26 mouse cellular contexts compared by ENCODE assay signal in the genomic region with DNA sequence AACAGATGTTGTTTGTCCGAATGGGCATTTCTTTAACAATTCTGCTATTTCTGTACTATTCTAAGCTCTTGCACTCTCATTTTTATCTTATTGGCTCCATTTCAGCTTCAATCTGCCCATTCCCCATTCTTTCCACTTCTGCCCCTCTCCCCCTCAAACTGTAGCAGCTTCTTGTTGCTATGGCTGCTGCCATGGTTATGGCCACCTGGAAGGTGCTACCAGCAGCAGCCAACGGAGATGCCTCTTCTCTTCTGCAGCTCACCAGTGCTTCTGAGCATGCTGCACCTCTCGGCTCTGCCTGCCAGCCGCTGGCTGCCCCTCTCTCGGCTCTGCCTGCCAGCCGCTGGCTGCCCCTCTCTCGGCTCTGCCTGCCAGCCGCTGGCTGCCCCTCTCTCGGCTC. TPM values are rescaled to one million over a fixed set of nuclear protein-coding genes. Genes with fewer than 3 reads are reported as not detected.
DNase-seq lines count a peak whose midpoint lies in the region; ATAC-seq and TF ChIP-seq lines count a peak whose summit lies in the region.
"Had no signal": no experiment of that assay in that cellular context is flagged by ENCODE, and none has a peak within 500 bp of the region (broad histone marks: within the 10 kb centered on the region; RNA-seq: fewer than 3 reads in every experiment).

No protein-coding gene starts in this region.

- ATAC-seq in forebrain, embryonic 16.5 days: 0 out of 2 replicates have a peak, but pooled peaks have one; percentile 23
- no peak for ATAC-seq in forebrain, embryonic 11.5 days (replicated peaks; ENCODE audit: low FRiP score)
- no peak for ATAC-seq in megakaryocyte progenitor cell, adult 5-6 weeks (replicated peaks; ENCODE audit: poor library complexity)
- ATAC-seq: inflammation-experienced regulatory T-cells, adult 6 months; midbrain, embryonic 13.5 days had no signal

- H3K79me2 ChIP-seq in macrophage (ENCODE audit: inconsistent target): no peaks in the 10 kb centered on the region

- WGBS in forebrain, embryonic 16.5 days: 51% methylated on average over 9 of the region's 9 CpGs
- 75% methylated on average over 9 of the region's 9 CpGs for WGBS in forebrain, embryonic 11.5 days
- 86% methylated on average over 7 of the region's 9 CpGs for WGBS in macrophage (ENCODE audit: missing documents)

- H3K9me3 ChIP-seq in forebrain, embryonic 16.5 days (ENCODE audit: control insufficient read depth, low read length): no peaks in the 10 kb centered on the region
- H3K9me3 ChIP-seq in forebrain, embryonic 11.5 days (ENCODE audit: control insufficient read depth, low read length): no peaks in the 10 kb centered on the region
- H3K9me3 ChIP-seq: embryonic facial prominence, embryonic 10.5 days; heart, embryonic 12.5 days; hindbrain, embryonic 10.5 days; liver, embryonic 13.5 days; megakaryocyte, embryonic 14.5 days; midbrain, embryonic 13.5 days had no signal

- H3K4me3 ChIP-seq in forebrain, embryonic 16.5 days (replicated peaks; ENCODE audit: low read length): no peak overlapping the region
- H3K4me3 ChIP-seq in forebrain, embryonic 11.5 days (ENCODE audit: low read depth, low read length): no peak overlapping the region
- H3K4me3 ChIP-seq in layer of hippocampus, adult 2 months: no peak overlapping the region
- no peak overlapping the region for H3K4me3 ChIP-seq in macrophage (ENCODE audit: inconsistent target)
- H3K4me3 ChIP-seq: embryonic facial prominence, embryonic 10.5 days; heart, embryonic 12.5 days; hindbrain, embryonic 10.5 days; liver, embryonic 13.5 days; megakaryocyte, embryonic 14.5 days; midbrain, embryonic 13.5 days had no signal

- H3K4me2 ChIP-seq in forebrain, embryonic 16.5 days (ENCODE audit: low read length): no peak overlapping the region
- H3K4me2 ChIP-seq in forebrain, embryonic 11.5 days (ENCODE audit: low read depth, low read length, severe bottlenecking): no peak overlapping the region
- H3K4me2 ChIP-seq: heart, embryonic 12.5 days; liver, embryonic 13.5 days; midbrain, embryonic 13.5 days had no signal

- H3K27ac ChIP-seq in forebrain, embryonic 16.5 days (ENCODE audit: low read length): no peak overlapping the region
- no peak overlapping the region for H3K27ac ChIP-seq in forebrain, embryonic 11.5 days (ENCODE audit: low read depth, low read length)
- peak overlapping the region; percentile 73 for H3K27ac ChIP-seq in layer of hippocampus, adult 2 months
- peak overlapping the region; percentile 91 for H3K27ac ChIP-seq in macrophage
- H3K27ac ChIP-seq: embryonic facial prominence, embryonic 10.5 days; hindbrain, embryonic 10.5 days; kidney, postnatal 0 days; liver, embryonic 13.5 days; midbrain, embryonic 13.5 days had no signal

- H3K4me1 ChIP-seq in forebrain, embryonic 16.5 days (replicated peaks; ENCODE audit: control insufficient read depth, insufficient read depth, low read length): peaks cover 5% of the 10 kb centered on the region
- H3K4me1 ChIP-seq in forebrain, embryonic 11.5 days (replicated peaks; ENCODE audit: control insufficient read depth, insufficient read depth, low read length): no peaks in the 10 kb centered on the region
- H3K4me1 ChIP-seq: embryonic facial prominence, embryonic 10.5 days; hindbrain, embryonic 10.5 days; liver, embryonic 13.5 days; midbrain, embryonic 13.5 days had no signal

- no peak for TF ChIP-seq CTCF in layer of hippocampus, adult 2 months (conservative IDR thresholded peaks at IDR 0.05)

- H3K27me3 ChIP-seq in forebrain, embryonic 16.5 days (replicated peaks; ENCODE audit: control insufficient read depth, insufficient read depth, low read length): no peaks in the 10 kb centered on the region
- no peaks in the 10 kb centered on the region for H3K27me3 ChIP-seq in forebrain, embryonic 11.5 days (ENCODE audit: control insufficient read depth, insufficient read depth, low read length)
- H3K27me3 ChIP-seq: CH12.LX; heart, embryonic 12.5 days; liver, embryonic 13.5 days; midbrain, embryonic 13.5 days had no signal

- H3K9ac ChIP-seq in forebrain, embryonic 16.5 days (replicated peaks; ENCODE audit: low read depth, low read length): no peak overlapping the region
- H3K9ac ChIP-seq in forebrain, embryonic 11.5 days (ENCODE audit: low read length): no peak overlapping the region
- H3K9ac ChIP-seq: heart, embryonic 12.5 days; liver, embryonic 13.5 days; midbrain, embryonic 13.5 days had no signal

- no peaks in the 10 kb centered on the region for H3K36me3 ChIP-seq in forebrain, embryonic 16.5 days (ENCODE audit: control insufficient read depth, insufficient read depth)
- no peaks in the 10 kb centered on the region for H3K36me3 ChIP-seq in forebrain, embryonic 11.5 days (ENCODE audit: control insufficient read depth, insufficient read depth, low read length)
- no peaks in the 10 kb centered on the region for H3K36me3 ChIP-seq in macrophage (ENCODE audit: inconsistent target)
- H3K36me3 ChIP-seq: embryonic facial prominence, embryonic 10.5 days; heart, embryonic 12.5 days; hindbrain, embryonic 10.5 days; liver, embryonic 13.5 days; midbrain, embryonic 13.5 days had no signal

- no peak for DNase-seq in forebrain, embryonic 11.5 days (ENCODE audit: low spot score)
- no peak for DNase-seq in layer of hippocampus, adult 2 months (ENCODE audit: low spot score in 2 of 2)
- DNase-seq in layer of hippocampus, adult 8-10 months (ENCODE audit: low spot score in 2 of 2): no peak
- peak; percentile 27 for DNase-seq in brain, adult 2 months (ENCODE audit: low read depth, low spot score)
- DNase-seq in heart, adult 11 months: no peak
- DNase-seq: adrenal gland, adult 2 months; cerebellum, adult 8-10 months; heart, adult 18-20 months; heart, postnatal 10 days; kidney, adult 18-20 months; liver, embryonic 13.5 days; lung, adult 2 months; lung, postnatal 14 days; thymus, adult 2 months; thymus, postnatal 4 days had no signal

RNA-seq across cellular contexts. Expression of gene Mon2, which starts 8.0 kb away (rescaled TPM):
- 25.6 and 26.1 TPM in 2 replicates for polyA plus RNA-seq in forebrain, embryonic 16.5 days (2015; fragmentation: Nextera tagmentation; extraction: Ambion mirVana)
- polyA plus RNA-seq in forebrain, embryonic 11.5 days (2014; fragmentation: Nextera tagmentation; extraction: Ambion mirVana): 28.6 and 35.1 TPM in 2 replicates
- 100 to 1,000 TPM; 101 TPM for total RNA-seq in layer of hippocampus, adult 2 months (2021)
- 100 to 1,000 TPM in 3 of 4 experiments, 10 to 100 TPM in 1; 84.8 to 111 (median 103) TPM for total RNA-seq in layer of hippocampus, adult 8-10 months (2022)
- 100 to 1,000 TPM; 130 to 521 (median 254) TPM for total RNA-seq in macrophage (2018; cell fraction: chromatin; rRNA removed)
- 10 to 100 TPM; 30.8 to 81.0 (median 52.1) TPM for total RNA-seq in macrophage (2018; cell fraction: cytosol; rRNA removed)
- 100 to 1,000 TPM in 22 of 26 experiments, 10 to 100 TPM in 4; 81.5 to 299 (median 138) TPM for total RNA-seq in macrophage (2018; cell fraction: nucleus; rRNA removed)
- polyA plus RNA-seq in macrophage (2018): 34.3 to 59.9 TPM (median 48.0 TPM) in 3 replicates
- total RNA-seq in megakaryocyte progenitor cell, adult 5-6 weeks (2015): 25.6 and 45.4 TPM in 2 replicates
- 35.9 and 48.0 TPM in 2 replicates for total RNA-seq in megakaryocyte progenitor cell, adult 5-6 weeks (2017)

Comparison
In these comparisons a context has a peak if more than half of its experiments do, and no peak if none do; other contexts are left out.
1. H3K27ac ChIP-seq: peak in layer of hippocampus, adult 2 months (single experiment) and macrophage (single experiment); none in forebrain, embryonic 16.5 days (single experiment) and forebrain, embryonic 11.5 days (single experiment).